Comparison of ENCODE assay signal across 7 mouse cellular contexts in genomic region chr11:81534686-81535085, GRCm38 (mm10).
A peak's percentile ranks its signal among the peaks of the same experiment; 100 is the strongest.
DNase-seq lines count a peak whose midpoint lies in the region; ATAC-seq and TF ChIP-seq lines count a peak whose summit lies in the region.

No protein-coding gene starts in this region.

- no peak for ATAC-seq in lung, embryonic 14.5 days (ENCODE audit: insufficient read depth)

- no peaks in the 10 kb centered on the region for H3K36me3 ChIP-seq in embryonic facial prominence, embryonic 10.5 days (replicated peaks)
- no peaks in the 10 kb centered on the region for H3K36me3 ChIP-seq in lung, embryonic 14.5 days (ENCODE audit: insufficient read depth)
- H3K36me3 ChIP-seq in splenic B cell, adult 2 months (ENCODE audit: control insufficient read depth, insufficient read depth, low read length, poor library complexity, severe bottlenecking), result no peaks in the 10 kb centered on the region

- H3K27ac ChIP-seq in embryonic facial prominence, embryonic 10.5 days (replicated peaks), result no peak overlapping the region
- H3K27ac ChIP-seq in lung, embryonic 14.5 days (ENCODE audit: low read depth), result no peak overlapping the region

- peaks cover 6% of the 10 kb centered on the region; the same call in 1 of the 2 replicates for H3K4me1 ChIP-seq in embryonic facial prominence, embryonic 10.5 days
- H3K4me1 ChIP-seq in lung, embryonic 14.5 days (ENCODE audit: insufficient read depth), result no peaks in the 10 kb centered on the region

- no peaks in the 10 kb centered on the region for H3K27me3 ChIP-seq in embryonic facial prominence, embryonic 10.5 days (replicated peaks; ENCODE audit: low read depth, poor library complexity, severe bottlenecking)
- H3K27me3 ChIP-seq in lung, embryonic 14.5 days (ENCODE audit: insufficient read depth, low read length), result no peaks in the 10 kb centered on the region
- no peaks in the 10 kb centered on the region for H3K27me3 ChIP-seq in splenic B cell, adult 2 months (ENCODE audit: control insufficient read depth, insufficient read depth, low read length, poor library complexity, severe bottlenecking)

- no peaks in the 10 kb centered on the region for H3K9me3 ChIP-seq in embryonic facial prominence, embryonic 10.5 days
- no peaks in the 10 kb centered on the region for H3K9me3 ChIP-seq in lung, embryonic 14.5 days (ENCODE audit: low read depth, low read length)

- no peak overlapping the region for H3K4me2 ChIP-seq in lung, embryonic 14.5 days

- 26% methylated on average over 5 of the region's 5 CpGs for WGBS in embryonic facial prominence, embryonic 10.5 days
- whole genome bisulfite sequencing in lung, embryonic 14.5 days, result 7% methylated on average over 5 of the region's 5 CpGs

- DNase-seq in urinary bladder, postnatal 14 days (ENCODE audit: low spot score), result peak; percentile 41
- no peak for DNase-seq in urinary bladder, postnatal 10 days (ENCODE audit: low spot score)
- peak; percentile 50 to 53 for DNase-seq in adrenal gland, postnatal 36 days
- DNase-seq in embryonic facial prominence, embryonic 10.5 days (ENCODE audit: low spot score), result peak; percentile 56
- DNase-seq in kidney, adult 8-10 months, result peak; percentile 19 to 44
- DNase-seq in lung, embryonic 14.5 days, result peak; percentile 77
- DNase-seq in splenic B cell, adult 2 months (ENCODE audit: low read depth, low spot score), result peak; percentile 25

- peak; percentile 85 for TF ChIP-seq CTCF in lung, embryonic 14.5 days (IDR thresholded peaks at IDR 0.05; ENCODE audit: low read depth)

- H3K9ac ChIP-seq in lung, embryonic 14.5 days, result no peak overlapping the region

- H3K4me3 ChIP-seq in embryonic facial prominence, embryonic 10.5 days, result no peak overlapping the region
- H3K4me3 ChIP-seq in lung, embryonic 14.5 days (ENCODE audit: low read depth, low read length), result no peak overlapping the region
